Mouse (Mus musculus): ENCODE results near the gene Gpc6. TPM values are rescaled to one million over a fixed set of nuclear protein-coding genes. Genes with fewer than 3 reads are reported as not detected.

Gene Gpc6
- total and polyA plus RNA-seq, 3 experiments: not detected

- Histone ChIP-seq H3K4me3 (replicated peaks in 1 of 3; ENCODE audit: low read depth in 2 of 3, low read length in 2 of 3, poor library complexity in 1 of 3) (no peak overlapping the region), H3K4me2 (ENCODE audit: insufficient read depth, low read depth, poor library complexity, severe bottlenecking) (no peak overlapping the region), H3K27me3 (replicated peaks) (no peaks in the 10 kb centered on the region), H3K36me3 (replicated peaks in 1 of 2; ENCODE audit: control insufficient read depth in 1 of 2, insufficient read depth in 1 of 2, low read length in 1 of 2) (no peaks in the 10 kb centered on the region), H3K9ac (ENCODE audit: insufficient read depth, low read depth) (no peak overlapping the region), H3K27ac (ENCODE audit: insufficient read depth, low read depth) (no peak overlapping the region), H3K79me2 (replicated peaks; ENCODE audit: control insufficient read depth, extremely low read depth, insufficient read depth, poor library complexity, severe bottlenecking) (no peaks in the 10 kb centered on the region), H3K4me1 (ENCODE audit: control insufficient read depth in 1 of 2, insufficient read depth in 2 of 2) (no peaks in the 10 kb centered on the region), H3K9me3 (replicated peaks; ENCODE audit: low read length) (no peaks in the 10 kb centered on the region)
- no peak for DNase-seq (ENCODE audit: extremely low read depth)
- TF ChIP-seq POLR2AphosphoS2 (IDR thresholded peaks at IDR 0.05; ENCODE audit: low read depth, low read length): no peak
- TF ChIP-seq MYC (IDR thresholded peaks at IDR 0.05; ENCODE audit: low read depth, low read length): no peak
- no peak for TF ChIP-seq RCOR1 (conservative IDR thresholded peaks at IDR 0.05; ENCODE audit: low read depth, low read length)
- no peak for TF ChIP-seq SMC3 (IDR thresholded peaks at IDR 0.05; ENCODE audit: low read depth, low read length)
- no peak for TF ChIP-seq GABPA (IDR thresholded peaks at IDR 0.05; ENCODE audit: insufficient replicate concordance, low read depth, low read length)
- no peak for TF ChIP-seq USF1 (IDR thresholded peaks at IDR 0.05; ENCODE audit: low read depth, low read length)
- no peak for TF ChIP-seq RAD21 (IDR thresholded peaks at IDR 0.05; ENCODE audit: low read depth, low read length)
- TF ChIP-seq CHD1 (IDR thresholded peaks at IDR 0.05; ENCODE audit: low read depth, low read length): no peak
- TF ChIP-seq MXI1 (IDR thresholded peaks at IDR 0.05; ENCODE audit: low read depth, low read length): no peak
- TF ChIP-seq SIN3A (IDR thresholded peaks at IDR 0.05; ENCODE audit: low read length): no peak
- in situ Hi-C loops (cut with MboI; ENCODE audit: low pct_ligation_motif_present, low pct_unique_long_range_greater_than_20kb, low sequenced_read_pairs) (no loop called here), dilution Hi-C loops (cut with MboI; ENCODE audit: extremely low pct_ligation_motif_present, extremely low pct_unique_long_range_greater_than_20kb, low sequenced_read_pairs) (no loop called here)
Measured at GRCm38 (mm10) chr14:117303901-117304722, 379.0 kb downstream of the Gpc6 start.

DNA sequence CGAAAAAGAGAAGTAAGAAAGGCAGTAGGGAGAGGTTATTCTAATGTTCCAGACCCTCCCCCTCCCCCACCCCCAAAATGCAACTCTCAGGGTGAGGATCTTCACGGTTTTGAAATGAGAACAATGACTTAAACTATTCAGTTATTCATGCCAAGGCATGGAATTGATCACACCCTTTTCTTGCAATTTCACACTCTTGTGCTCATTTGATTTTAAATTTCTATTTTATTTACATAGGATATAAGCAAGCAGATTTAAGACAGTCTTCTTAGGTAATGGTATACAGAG, 379.6 kb downstream of the Gpc6 start:
- dilution Hi-C loops (cut with MboI; ENCODE audit: extremely low pct_ligation_motif_present, extremely low pct_unique_long_range_greater_than_20kb, low sequenced_read_pairs) (no loop called here), in situ Hi-C loops (cut with MboI; ENCODE audit: low pct_ligation_motif_present, low pct_unique_long_range_greater_than_20kb, low sequenced_read_pairs) (no loop called here)
- peak; percentile 6 for DNase-seq (ENCODE audit: extremely low read depth)
- TF ChIP-seq SIN3A (IDR thresholded peaks at IDR 0.05; ENCODE audit: low read length) (no peak), NRF1 (IDR thresholded peaks at IDR 0.05; ENCODE audit: low read depth, low read length) (no peak), GABPA (IDR thresholded peaks at IDR 0.05; ENCODE audit: insufficient replicate concordance, low read depth, low read length) (no peak), USF2 (conservative IDR thresholded peaks at IDR 0.05; ENCODE audit: low read depth, low read length) (no peak)
- Histone ChIP-seq H3K36me3 (replicated peaks in 1 of 2; ENCODE audit: control insufficient read depth in 1 of 2, insufficient read depth in 1 of 2, low read length in 1 of 2) (no peaks in the 10 kb centered on the region), H3K4me1 (ENCODE audit: control insufficient read depth in 1 of 2, insufficient read depth in 2 of 2) (no peaks in the 10 kb centered on the region), H3K9ac (ENCODE audit: insufficient read depth, low read depth) (no peak overlapping the region), H3K4me2 (ENCODE audit: insufficient read depth, low read depth, poor library complexity, severe bottlenecking) (no peak overlapping the region), H3K27ac (ENCODE audit: insufficient read depth, low read depth) (no peak overlapping the region), H3K79me2 (replicated peaks; ENCODE audit: control insufficient read depth, extremely low read depth, insufficient read depth, poor library complexity, severe bottlenecking) (no peaks in the 10 kb centered on the region), H3K4me3 (replicated peaks in 1 of 3; ENCODE audit: low read depth in 2 of 3, low read length in 2 of 3, poor library complexity in 1 of 3) (no peak overlapping the region), H3K9me3 (replicated peaks; ENCODE audit: low read length) (no peaks in the 10 kb centered on the region), H3K27me3 (replicated peaks) (no peaks in the 10 kb centered on the region)

DNA sequence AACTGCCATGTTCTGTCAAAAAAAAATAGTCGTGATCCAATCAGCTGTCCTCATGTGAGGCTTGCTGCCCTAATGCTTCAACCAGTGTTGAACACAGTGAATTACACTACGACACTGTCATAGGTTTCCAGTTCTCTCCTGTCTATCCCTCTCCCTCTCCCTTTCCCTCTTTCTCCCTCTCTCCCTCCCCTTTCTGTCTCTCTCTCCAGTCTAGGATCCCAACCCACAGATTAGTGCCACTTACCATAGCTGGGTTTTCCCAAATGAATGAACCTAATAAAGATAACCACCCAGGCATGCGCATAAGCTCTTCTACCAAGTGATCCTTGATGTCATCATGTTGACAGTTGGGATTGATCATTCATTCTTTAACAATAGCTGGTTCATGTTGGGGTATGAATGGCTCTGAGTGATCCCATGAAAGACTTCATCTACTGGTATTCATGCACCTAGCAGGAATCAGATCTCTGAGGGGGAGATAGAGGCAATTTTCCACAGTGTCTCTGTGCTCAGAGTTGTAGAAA, 384.9 kb downstream of the Gpc6 start:
- TF ChIP-seq POLR2AphosphoS2 (IDR thresholded peaks at IDR 0.05; ENCODE audit: low read depth, low read length): no peak
- no peak for TF ChIP-seq SIN3A (IDR thresholded peaks at IDR 0.05; ENCODE audit: low read length)
- TF ChIP-seq JUND (conservative IDR thresholded peaks at IDR 0.05; ENCODE audit: low read depth, low read length): no peak
- Histone ChIP-seq H3K4me3 (replicated peaks in 1 of 3; ENCODE audit: low read depth in 2 of 3, low read length in 2 of 3, poor library complexity in 1 of 3) (no peak overlapping the region), H3K27me3 (replicated peaks) (no peaks in the 10 kb centered on the region), H3K9ac (ENCODE audit: insufficient read depth, low read depth) (no peak overlapping the region), H3K36me3 (replicated peaks in 1 of 2; ENCODE audit: control insufficient read depth in 1 of 2, insufficient read depth in 1 of 2, low read length in 1 of 2) (no peaks in the 10 kb centered on the region), H3K79me2 (replicated peaks; ENCODE audit: control insufficient read depth, extremely low read depth, insufficient read depth, poor library complexity, severe bottlenecking) (no peaks in the 10 kb centered on the region), H3K9me3 (replicated peaks; ENCODE audit: low read length) (no peaks in the 10 kb centered on the region), H3K27ac (ENCODE audit: insufficient read depth, low read depth) (no peak overlapping the region), H3K4me1 (ENCODE audit: control insufficient read depth in 1 of 2, insufficient read depth in 2 of 2) (no peaks in the 10 kb centered on the region), H3K4me2 (ENCODE audit: insufficient read depth, low read depth, poor library complexity, severe bottlenecking) (no peak overlapping the region)
- dilution Hi-C loops (cut with MboI; ENCODE audit: extremely low pct_ligation_motif_present, extremely low pct_unique_long_range_greater_than_20kb, low sequenced_read_pairs): no loop called here
- DNase-seq (ENCODE audit: extremely low read depth): no peak
- in situ Hi-C loops (cut with MboI; ENCODE audit: low pct_ligation_motif_present, low pct_unique_long_range_greater_than_20kb, low sequenced_read_pairs): no loop called here

All from CH12.LX (cell line).